Mouse (Mus musculus): ENCODE measurements around the gene Ogfrl1. TPM values are rescaled to one million over a fixed set of nuclear protein-coding genes. Genes with fewer than 3 reads are reported as not detected.
A peak's percentile ranks its signal among the peaks of the same experiment; 100 is the strongest.
"Not testable (repeated sequence)": the region's sequence is repeated elsewhere in the genome, so short reads cannot be mapped to it uniquely, and the experiment has no call there.

Ogfrl1 gene
- polyA plus RNA-seq, 1 experiment from 2014 or later = 12.2 TPM

- H3K4me2 ChIP-seq (ENCODE audit: low read length) = no peak overlapping the region
- H3K27ac ChIP-seq (replicated peaks; ENCODE audit: low read depth, low read length) = no peak overlapping the region
- H3K27me3 ChIP-seq (ENCODE audit: control insufficient read depth, insufficient read depth, low read length) = no peaks in the 10 kb centered on the region
- WGBS = 93% methylated on average over 3 of the region's 3 CpGs
- DNase-seq (no peak), ATAC-seq (ENCODE audit: low FRiP score, low TSS enrichment) (no peak)
- no peaks in the 10 kb centered on the region for H3K36me3 ChIP-seq (ENCODE audit: control insufficient read depth, insufficient read depth, low read length)
- no peak overlapping the region for H3K9ac ChIP-seq (replicated peaks; ENCODE audit: low read length)
- no peaks in the 10 kb centered on the region for H3K4me1 ChIP-seq (ENCODE audit: control insufficient read depth, insufficient read depth, low read length)
- no peaks in the 10 kb centered on the region for H3K9me3 ChIP-seq (ENCODE audit: control insufficient read depth, low read length)
- H3K4me3 ChIP-seq (replicated peaks; ENCODE audit: low read depth, low read length) = no peak overlapping the region
These were observed 4.8 kb upstream of the Ogfrl1 start for GRCm38 (mm10) chr1:23402401-23402800.

GRCm38 (mm10) chr1:23399552-23399951 is 2.0 kb upstream of the Ogfrl1 start:
- Histone ChIP-seq H3K9ac (replicated peaks; ENCODE audit: low read length) (no peak overlapping the region), H3K36me3 (ENCODE audit: control insufficient read depth, insufficient read depth, low read length) (no peaks in the 10 kb centered on the region), H3K27ac (replicated peaks; ENCODE audit: low read depth, low read length) (no peak overlapping the region), H3K27me3 (ENCODE audit: control insufficient read depth, insufficient read depth, low read length) (no peaks in the 10 kb centered on the region), H3K4me1 (ENCODE audit: control insufficient read depth, insufficient read depth, low read length) (no peaks in the 10 kb centered on the region), H3K4me3 (replicated peaks; ENCODE audit: low read depth, low read length) (no peak overlapping the region), H3K4me2 (ENCODE audit: low read length) (no peak overlapping the region), H3K9me3 (ENCODE audit: control insufficient read depth, low read length) (no peaks in the 10 kb centered on the region)
- WGBS = 71% methylated on average over 1 of the region's 1 CpGs
- no peak for ATAC-seq (ENCODE audit: low FRiP score, low TSS enrichment)
- DNase-seq = no peak

- not testable (repeated sequence) for H3K9me3 ChIP-seq (ENCODE audit: control insufficient read depth, low read length); ATAC-seq (ENCODE audit: low FRiP score, low TSS enrichment); H3K4me1 ChIP-seq (ENCODE audit: control insufficient read depth, insufficient read depth, low read length); H3K27ac ChIP-seq (replicated peaks; ENCODE audit: low read depth, low read length); DNase-seq; H3K4me2 ChIP-seq (ENCODE audit: low read length); H3K4me3 ChIP-seq (replicated peaks; ENCODE audit: low read depth, low read length); H3K9ac ChIP-seq (replicated peaks; ENCODE audit: low read length); H3K36me3 ChIP-seq (ENCODE audit: control insufficient read depth, insufficient read depth, low read length); H3K27me3 ChIP-seq (ENCODE audit: control insufficient read depth, insufficient read depth, low read length)
- WGBS = 84% methylated on average over 2 of the region's 2 CpGs
These were observed 3.2 kb downstream of the Ogfrl1 start for GRCm38 (mm10) chr1:23394356-23394755.

GRCm38 (mm10) chr1:23391744-23392143 is 5.8 kb downstream of the Ogfrl1 start:
- Histone ChIP-seq H3K9ac (replicated peaks; ENCODE audit: low read length) (no peak overlapping the region), H3K36me3 (ENCODE audit: control insufficient read depth, insufficient read depth, low read length) (no peaks in the 10 kb centered on the region), H3K27ac (replicated peaks; ENCODE audit: low read depth, low read length) (no peak overlapping the region), H3K27me3 (ENCODE audit: control insufficient read depth, insufficient read depth, low read length) (no peaks in the 10 kb centered on the region), H3K4me1 (ENCODE audit: control insufficient read depth, insufficient read depth, low read length) (no peaks in the 10 kb centered on the region), H3K4me3 (replicated peaks; ENCODE audit: low read depth, low read length) (no peak overlapping the region), H3K9me3 (ENCODE audit: control insufficient read depth, low read length) (no peaks in the 10 kb centered on the region), H3K4me2 (ENCODE audit: low read length) (no peak overlapping the region)
- no peak for ATAC-seq (ENCODE audit: low FRiP score, low TSS enrichment)
- WGBS = 94% methylated on average over 7 of the region's 7 CpGs
- no peak for DNase-seq

DNA sequence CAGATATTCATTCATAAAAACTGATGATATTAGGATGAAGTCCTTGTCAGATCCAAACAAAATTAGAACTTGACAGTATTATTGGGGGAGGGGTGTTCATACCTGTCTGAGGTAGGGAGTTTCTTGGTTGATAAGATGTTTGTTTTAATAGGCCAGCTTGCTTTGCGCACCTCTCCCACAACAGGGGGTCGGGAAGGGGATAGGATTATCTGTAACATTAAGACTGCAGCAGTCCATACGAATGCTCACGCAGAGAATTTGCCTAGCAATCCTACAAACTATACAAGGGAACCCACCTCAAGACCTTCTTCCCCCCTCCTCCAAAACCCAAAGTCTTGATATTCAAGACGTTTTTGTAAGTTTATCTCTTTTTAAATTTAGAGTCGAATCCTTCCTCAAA is 13.2 kb downstream of the Ogfrl1 start:
- no peaks in the 10 kb centered on the region for H3K9me3 ChIP-seq (ENCODE audit: control insufficient read depth, low read length)
- peaks cover 17% of the 10 kb centered on the region for H3K4me1 ChIP-seq (ENCODE audit: control insufficient read depth, insufficient read depth, low read length)
- H3K36me3 ChIP-seq (ENCODE audit: control insufficient read depth, insufficient read depth, low read length) = no peaks in the 10 kb centered on the region
- H3K4me3 ChIP-seq (replicated peaks; ENCODE audit: low read depth, low read length) = no peak overlapping the region
- H3K27ac ChIP-seq (replicated peaks; ENCODE audit: low read depth, low read length) = no peak overlapping the region
- no peaks in the 10 kb centered on the region for H3K27me3 ChIP-seq (ENCODE audit: control insufficient read depth, insufficient read depth, low read length)
- DNase-seq (no peak), ATAC-seq (ENCODE audit: low FRiP score, low TSS enrichment) (no peak)
- H3K4me2 ChIP-seq (ENCODE audit: low read length) = no peak overlapping the region
- WGBS = 85% methylated on average over 6 of the region's 6 CpGs
- H3K9ac ChIP-seq (replicated peaks; ENCODE audit: low read length) = no peak overlapping the region

DNA sequence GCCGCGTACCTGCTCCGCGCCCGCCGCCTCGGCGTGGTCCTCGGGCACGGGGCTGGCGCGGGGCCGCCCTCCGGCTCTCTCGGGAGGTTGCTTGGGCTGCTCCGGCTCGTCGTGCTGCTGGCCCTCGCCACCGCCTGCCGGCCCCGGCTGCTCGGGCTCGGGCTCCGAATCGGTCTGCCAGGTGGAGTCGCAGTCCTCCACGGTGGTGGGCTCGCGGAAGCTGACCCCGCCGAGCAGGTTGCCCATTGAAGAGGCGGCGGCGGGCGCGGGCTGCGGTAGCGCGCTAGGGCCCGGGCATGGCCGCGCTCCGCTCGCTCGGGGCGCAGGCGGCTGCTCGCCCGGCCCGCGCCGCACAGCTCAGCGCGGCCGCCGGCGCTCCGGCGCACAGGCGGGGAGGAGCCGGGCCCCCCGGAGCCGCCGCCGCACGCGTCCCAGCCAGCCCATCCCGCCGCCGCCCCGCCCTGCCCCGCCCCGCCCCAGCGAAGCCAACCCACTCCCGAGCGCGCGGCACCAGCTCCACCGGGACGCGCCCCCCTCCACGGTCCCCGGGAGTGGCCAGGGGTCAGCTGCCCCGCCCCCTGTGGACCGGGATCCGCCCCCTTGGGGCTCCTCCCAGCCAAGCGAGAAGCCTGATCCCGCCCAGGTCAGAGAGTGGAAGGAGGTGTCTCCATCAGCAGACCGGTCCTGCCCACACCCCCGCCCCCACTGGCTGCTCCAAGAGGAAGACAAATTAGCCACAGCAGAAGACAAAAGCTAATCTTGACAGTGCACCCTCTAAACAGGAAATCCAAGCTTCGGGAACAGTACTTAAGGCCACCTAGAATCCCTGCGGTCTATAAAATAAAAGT is 14.5 kb downstream of the Ogfrl1 start:
- H3K27me3 ChIP-seq (ENCODE audit: control insufficient read depth, insufficient read depth, low read length) = no peaks in the 10 kb centered on the region
- peaks cover 23% of the 10 kb centered on the region for H3K4me1 ChIP-seq (ENCODE audit: control insufficient read depth, insufficient read depth, low read length)
- DNase-seq (peak; percentile 89), ATAC-seq (ENCODE audit: low FRiP score, low TSS enrichment) (peak; percentile 94)
- H3K4me2 ChIP-seq (ENCODE audit: low read length) = peak overlapping the region; percentile 96
- H3K4me3 ChIP-seq (replicated peaks; ENCODE audit: low read depth, low read length) = peak overlapping the region; percentile 85
- 0 out of 2 replicates have a peak, but pooled peaks cover 2% of the 10 kb centered on the region for H3K36me3 ChIP-seq (ENCODE audit: control insufficient read depth, insufficient read depth, low read length)
- under 1% methylated on average over 74 of the region's 93 CpGs for WGBS
- no peaks in the 10 kb centered on the region for H3K9me3 ChIP-seq (ENCODE audit: control insufficient read depth, low read length)
- peak overlapping the region; percentile 88 for H3K27ac ChIP-seq (replicated peaks; ENCODE audit: low read depth, low read length)
- H3K9ac ChIP-seq (replicated peaks; ENCODE audit: low read length) = peak overlapping the region; percentile 91

DNA sequence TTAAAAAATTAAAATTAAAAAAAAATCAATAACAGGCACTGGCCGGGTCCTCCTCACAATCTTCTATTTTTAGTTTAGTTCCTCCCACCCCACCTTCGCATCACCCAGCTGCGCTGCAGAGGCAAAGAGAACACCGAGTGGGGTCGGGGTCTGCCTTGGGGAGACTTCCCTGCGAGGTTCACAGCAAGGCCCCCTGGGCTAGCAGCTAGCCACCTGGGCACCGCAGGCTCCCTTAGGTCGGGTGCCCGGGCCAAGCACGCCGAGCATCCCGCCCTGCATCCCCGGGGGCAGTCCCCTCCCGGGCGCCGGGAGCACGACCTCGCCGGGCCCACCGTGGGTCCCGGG is 15.1 kb downstream of the Ogfrl1 start:
- Histone ChIP-seq H3K27ac (replicated peaks; ENCODE audit: low read depth, low read length) (peak overlapping the region; percentile 88), H3K4me1 (ENCODE audit: control insufficient read depth, insufficient read depth, low read length) (peaks cover 23% of the 10 kb centered on the region), H3K36me3 (ENCODE audit: control insufficient read depth, insufficient read depth, low read length) (0 out of 2 replicates have a peak, but pooled peaks cover 2% of the 10 kb centered on the region), H3K4me3 (replicated peaks; ENCODE audit: low read depth, low read length) (peak overlapping the region; percentile 85), H3K9ac (replicated peaks; ENCODE audit: low read length) (peak overlapping the region; percentile 91), H3K4me2 (ENCODE audit: low read length) (peak overlapping the region; percentile 96), H3K9me3 (ENCODE audit: control insufficient read depth, low read length) (no peaks in the 10 kb centered on the region), H3K27me3 (ENCODE audit: control insufficient read depth, insufficient read depth, low read length) (no peaks in the 10 kb centered on the region)
- DNase-seq (no peak), ATAC-seq (ENCODE audit: low FRiP score, low TSS enrichment) (peak; percentile 32)
- under 1% methylated on average over 21 of the region's 21 CpGs for WGBS

- Histone ChIP-seq H3K4me3 (replicated peaks; ENCODE audit: low read depth, low read length) (peak overlapping the region; percentile 85), H3K9ac (replicated peaks; ENCODE audit: low read length) (peak overlapping the region; percentile 91; the same call in 1 of the 2 replicates), H3K4me1 (ENCODE audit: control insufficient read depth, insufficient read depth, low read length) (peaks cover 23% of the 10 kb centered on the region), H3K9me3 (ENCODE audit: control insufficient read depth, low read length) (no peaks in the 10 kb centered on the region), H3K36me3 (ENCODE audit: control insufficient read depth, insufficient read depth, low read length) (peaks cover 2% of the 10 kb centered on the region; the same call in 1 of the 2 replicates), H3K4me2 (ENCODE audit: low read length) (peak overlapping the region; percentile 96), H3K27me3 (ENCODE audit: control insufficient read depth, insufficient read depth, low read length) (no peaks in the 10 kb centered on the region), H3K27ac (replicated peaks; ENCODE audit: low read depth, low read length) (0 out of 2 replicates have a peak overlapping the region, but pooled peaks have one; percentile 88)
- 15% methylated on average over 9 of the region's 9 CpGs for WGBS
- DNase-seq (peak; percentile 12), ATAC-seq (ENCODE audit: low FRiP score, low TSS enrichment) (no peak)
These were observed 15.5 kb downstream of the Ogfrl1 start for GRCm38 (mm10) chr1:23382037-23382436.
